Mouse (Mus musculus): ENCODE measurements around the gene Hipk2.

Gene Hipk2

DNA sequence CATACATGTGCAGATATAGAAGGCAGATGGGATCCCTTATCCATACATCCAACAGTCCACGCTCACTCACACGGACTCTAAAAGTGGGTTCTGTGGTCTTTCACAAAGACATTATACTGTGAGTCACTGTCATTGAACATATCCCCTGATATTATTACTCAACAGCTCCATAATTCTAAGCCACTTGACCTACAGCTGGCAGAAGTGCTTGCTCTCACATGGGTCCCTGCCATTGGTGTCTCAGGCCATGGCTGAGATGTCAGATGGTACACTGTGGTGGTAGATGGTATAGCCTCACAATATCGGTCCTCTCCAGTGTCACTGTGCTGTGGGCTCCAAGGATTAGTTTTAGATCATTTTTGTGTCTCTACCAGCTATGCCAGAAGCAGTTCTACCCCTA, 42.2 kb downstream of the Hipk2 start:
- no peak for DNase-seq (ENCODE audit: low read depth, low spot score)

DNA sequence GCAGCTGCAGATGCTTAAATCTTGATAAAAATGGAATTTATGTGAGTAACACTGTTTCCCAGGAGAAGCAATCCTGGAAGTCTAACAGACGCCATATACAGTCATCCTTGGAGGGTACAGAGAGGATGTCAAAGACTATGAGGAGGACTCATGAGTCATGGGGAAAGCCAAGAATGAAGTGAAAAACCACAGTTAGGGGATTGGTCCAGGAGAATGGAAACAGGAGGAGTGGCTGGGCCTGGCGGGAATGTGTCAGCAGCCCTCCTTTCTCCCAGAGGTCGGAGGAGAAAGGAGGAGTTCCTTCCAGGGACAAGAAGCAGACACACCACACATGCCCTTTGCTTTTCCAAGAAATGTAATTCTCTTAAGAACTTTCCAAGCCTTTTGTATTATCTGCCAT, 46.5 kb downstream of the Hipk2 start:
- no peak for DNase-seq (ENCODE audit: low read depth, low spot score)

DNA sequence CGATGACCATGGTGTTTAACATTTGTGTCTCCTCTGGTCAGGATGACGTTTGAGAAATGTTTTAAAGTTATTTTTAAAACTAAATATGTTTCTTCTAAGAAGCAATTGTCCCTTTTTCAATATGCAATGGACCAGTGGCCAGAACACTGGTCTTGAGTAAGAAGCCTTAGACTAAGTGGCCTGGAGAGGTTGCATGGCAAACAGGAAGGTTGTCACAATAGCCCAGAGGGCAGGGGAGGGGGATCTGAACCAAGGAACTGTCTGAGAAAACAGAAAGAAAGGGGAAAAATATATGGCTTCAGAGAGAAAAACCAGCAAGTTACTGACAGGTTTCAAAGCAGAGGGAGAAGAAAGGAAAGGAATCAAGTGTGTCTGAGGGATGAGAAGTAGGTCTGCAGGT, 47.8 kb downstream of the Hipk2 start:
- no peak for DNase-seq (ENCODE audit: low read depth, low spot score)

DNA sequence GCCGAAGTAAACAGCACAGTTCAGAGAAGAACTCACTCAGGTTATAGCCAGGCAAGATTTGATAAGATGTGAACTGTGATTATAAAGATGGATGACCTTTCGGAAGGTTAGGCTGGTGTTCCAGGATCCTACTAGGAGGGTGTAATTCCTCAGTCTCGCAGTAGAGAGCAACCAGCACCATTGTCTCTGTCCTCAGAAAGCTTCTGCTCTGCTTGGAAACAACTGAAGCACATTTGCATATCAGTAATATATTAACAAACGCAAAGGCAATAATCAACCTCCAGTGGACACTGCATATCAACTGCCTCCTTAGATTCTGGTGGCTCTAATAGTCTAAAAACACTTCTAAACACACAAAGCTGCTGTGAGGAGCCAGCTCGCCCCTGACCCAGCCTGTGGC, 48.5 kb downstream of the Hipk2 start:
- DNase-seq (ENCODE audit: low read depth, low spot score) = no peak

DNA sequence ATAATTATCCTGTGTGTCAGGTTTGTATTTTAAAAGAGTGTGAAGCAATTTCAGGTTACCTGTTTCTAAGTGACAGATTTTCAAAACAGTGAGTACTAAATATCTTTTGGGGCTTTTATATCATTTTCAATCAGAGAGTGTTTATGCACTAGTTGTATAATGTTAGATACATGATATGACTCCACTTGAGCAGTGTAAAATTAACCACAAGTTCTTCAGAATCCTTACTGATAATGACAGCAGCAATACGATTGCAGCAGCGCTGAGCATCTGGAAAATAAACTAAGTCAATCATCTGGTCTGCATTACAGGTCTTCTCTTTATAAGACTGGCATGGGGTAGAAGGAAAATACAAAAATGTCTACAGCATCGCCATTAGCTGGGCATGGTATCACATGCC, 49.1 kb downstream of the Hipk2 start:
- DNase-seq (ENCODE audit: low read depth, low spot score) = no peak

DNA sequence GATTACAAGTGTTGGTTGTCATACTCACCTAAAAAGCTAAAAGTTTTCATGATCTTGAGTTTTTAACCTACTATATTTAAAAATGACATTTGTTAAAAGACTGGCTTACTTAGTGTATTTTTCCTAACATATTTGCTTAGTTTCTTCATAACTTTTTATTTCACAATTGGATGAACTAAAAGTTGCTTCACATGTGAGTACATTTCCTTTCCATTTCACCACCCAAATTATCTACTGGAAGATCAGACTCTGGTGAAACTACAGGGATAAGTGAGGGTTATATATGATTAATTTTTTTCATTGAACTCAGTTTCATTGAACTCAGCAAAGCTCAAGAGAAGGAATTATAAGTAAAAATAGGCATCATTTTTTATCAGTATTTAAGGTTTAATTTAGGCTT, 50.1 kb downstream of the Hipk2 start:
- DNase-seq (ENCODE audit: low read depth, low spot score) = no peak

DNA sequence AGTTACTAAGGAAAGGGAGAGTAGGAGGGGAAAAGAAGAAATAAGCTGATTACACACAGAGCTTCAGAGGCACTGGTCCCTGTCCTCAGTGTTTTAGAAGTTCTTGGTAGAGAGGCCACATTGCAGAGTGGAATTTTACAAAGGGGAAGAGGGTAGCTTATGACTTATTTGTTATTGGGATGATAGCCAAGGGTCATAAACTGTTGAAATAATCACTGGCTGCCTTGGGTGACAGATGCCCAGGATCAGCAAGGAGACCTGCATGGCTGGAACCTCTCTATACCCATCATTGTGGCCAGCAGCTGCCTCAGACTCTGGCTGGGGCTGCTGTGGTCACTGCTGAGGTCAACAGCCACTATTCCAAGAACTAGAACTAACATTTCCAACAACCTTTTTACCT, 52.1 kb downstream of the Hipk2 start:
- DNase-seq (ENCODE audit: low read depth, low spot score) = no peak

DNA sequence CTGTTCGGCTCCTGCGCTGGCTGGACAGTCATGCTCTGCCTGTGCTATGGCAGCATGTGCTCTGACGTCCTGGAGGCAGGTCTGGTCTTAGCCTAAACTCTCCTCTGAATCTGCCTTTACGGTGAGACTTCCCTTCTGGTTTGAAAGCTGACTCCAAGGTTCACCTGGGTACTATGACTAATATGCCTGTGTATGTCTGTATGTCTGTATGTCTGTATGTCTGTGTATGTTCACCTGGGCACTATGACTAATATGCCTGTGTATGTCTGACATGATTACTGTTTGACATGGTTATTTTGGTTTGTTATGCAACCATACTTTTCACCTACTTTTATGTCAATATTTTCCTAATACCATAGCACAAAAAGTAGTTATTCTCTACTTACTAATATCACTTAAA, 52.8 kb downstream of the Hipk2 start:
- no peak for DNase-seq (ENCODE audit: low read depth, low spot score)

DNA sequence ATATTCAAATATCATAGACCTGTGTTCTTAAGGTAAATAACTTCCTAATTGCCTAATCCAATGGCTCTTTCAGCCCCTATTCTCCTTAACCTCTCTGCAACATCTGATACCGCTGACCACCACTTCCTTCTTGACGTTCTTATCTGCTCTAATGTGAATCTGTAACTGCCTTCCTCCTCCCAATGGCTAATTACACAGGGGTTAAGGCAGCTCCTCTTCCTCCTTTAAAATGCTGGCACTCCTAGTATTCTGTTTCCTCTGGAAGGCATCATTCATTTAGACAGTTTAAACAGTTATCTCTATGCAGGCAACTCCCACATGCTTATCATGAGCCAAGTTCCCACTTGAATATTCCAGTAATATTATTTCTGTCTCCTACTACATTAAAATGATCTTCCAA, 54.3 kb downstream of the Hipk2 start:
- DNase-seq (ENCODE audit: low read depth, low spot score) = no peak

DNA sequence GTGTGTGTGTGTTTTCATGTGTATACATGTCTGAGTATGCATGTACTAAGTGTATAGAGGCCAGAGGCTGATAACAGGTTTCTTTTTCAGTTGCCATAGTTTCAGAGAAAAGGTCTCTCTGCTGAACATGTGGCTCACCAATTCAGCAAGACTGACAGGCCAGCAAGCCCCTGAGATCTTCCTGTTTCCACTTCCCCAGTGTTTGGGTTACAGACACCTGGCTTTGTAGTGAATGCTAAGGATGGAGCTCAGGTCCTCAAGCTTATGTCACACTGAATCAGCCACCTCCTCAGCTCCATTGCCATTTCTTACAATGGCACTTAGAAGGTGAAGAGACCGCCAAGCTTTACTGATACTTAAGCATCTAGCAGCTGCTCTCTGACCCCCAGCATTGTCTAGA, 55.1 kb downstream of the Hipk2 start:
- no peak for DNase-seq (ENCODE audit: low read depth, low spot score)

DNA sequence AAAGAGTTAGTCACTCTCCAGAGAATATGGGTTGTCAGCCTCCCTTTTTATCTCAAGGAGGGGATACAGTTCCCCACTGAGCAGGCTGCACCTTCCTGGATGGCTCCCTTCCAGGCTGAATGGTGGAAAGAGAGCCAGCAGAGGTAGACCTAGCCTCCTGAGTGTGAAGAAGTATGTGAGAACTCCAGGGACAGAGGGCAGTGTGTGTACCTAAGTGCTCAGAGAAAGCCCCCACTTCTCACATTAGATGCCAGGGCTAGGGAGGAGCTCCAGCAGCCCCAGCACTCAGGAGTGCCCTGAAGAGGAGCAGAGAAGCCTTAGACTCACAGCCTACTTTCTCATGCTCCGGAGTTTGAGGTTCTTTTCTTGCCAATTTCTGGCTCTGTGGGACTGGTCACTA, 59.7 kb downstream of the Hipk2 start:
- no peak for DNase-seq (ENCODE audit: low read depth, low spot score)

DNA sequence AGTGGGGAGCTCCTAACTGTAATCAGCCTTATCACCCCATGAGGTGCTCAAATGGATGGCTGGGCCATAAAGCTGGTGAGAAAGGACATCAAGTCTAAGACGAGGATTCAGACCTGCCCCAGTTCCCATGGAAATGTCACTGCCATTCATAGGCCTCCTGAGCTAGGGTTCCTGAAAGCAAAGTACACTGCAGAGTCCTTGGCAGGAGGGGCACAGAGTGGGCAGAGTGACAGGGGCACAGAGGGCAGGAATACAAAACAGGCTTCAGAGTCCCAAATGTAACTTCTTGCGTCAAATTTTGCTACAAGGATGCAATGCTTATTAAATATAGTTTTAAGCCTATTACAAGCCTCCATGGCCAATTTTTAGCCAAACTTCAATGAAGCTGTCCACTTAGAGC, 60.4 kb downstream of the Hipk2 start:
- DNase-seq (ENCODE audit: low read depth, low spot score) = no peak

DNA sequence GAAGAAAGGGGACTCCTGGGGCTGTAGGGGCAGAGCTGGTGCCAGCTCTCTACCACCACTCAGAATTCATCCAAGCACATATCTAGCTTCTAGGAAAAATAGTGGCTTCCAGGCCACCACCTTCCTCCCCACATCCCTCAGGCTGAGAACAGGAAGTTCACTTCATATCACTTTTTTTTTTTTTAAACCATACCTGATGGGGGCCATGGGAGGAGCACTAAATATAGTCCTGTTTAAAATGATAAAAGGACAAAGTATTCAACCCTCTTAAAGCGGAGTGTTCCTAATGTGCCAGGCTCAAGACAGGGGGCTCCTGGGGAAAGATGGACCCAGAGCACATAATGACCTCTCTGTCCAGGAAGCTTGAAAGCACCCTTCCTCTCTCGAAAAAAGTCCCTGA, 61.3 kb downstream of the Hipk2 start:
- DNase-seq (ENCODE audit: low read depth, low spot score) = no peak

DNA sequence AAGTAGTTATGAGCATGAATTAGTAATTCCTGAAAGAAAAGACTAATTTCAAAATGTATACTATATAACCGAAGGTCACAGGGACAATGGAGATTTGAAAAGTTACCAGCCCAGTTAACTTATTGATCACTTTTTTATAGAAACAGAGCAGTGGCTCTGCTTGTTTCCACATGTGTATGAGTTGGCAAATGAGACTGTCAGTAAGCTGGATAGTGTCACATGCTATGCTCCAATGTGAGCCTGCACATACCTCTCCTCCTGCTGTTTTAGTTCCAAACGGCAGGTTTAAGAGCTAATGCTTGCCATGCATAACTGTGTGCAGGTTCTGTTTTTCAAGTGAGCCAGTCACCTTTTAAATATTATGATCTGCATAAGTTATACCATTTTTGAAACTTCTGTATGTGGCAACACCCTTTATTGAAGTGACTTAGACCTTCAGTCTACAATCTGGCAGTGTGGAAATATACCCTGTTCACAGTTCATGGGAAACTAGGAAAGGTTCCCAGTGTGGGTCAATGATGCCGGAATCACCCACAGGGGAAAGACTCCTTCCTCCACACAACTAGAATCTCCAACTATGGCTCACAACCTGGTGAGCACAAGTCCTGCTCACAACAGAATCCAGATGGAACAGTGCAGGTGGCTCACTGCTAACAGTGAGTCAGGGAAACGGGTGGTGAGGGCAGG, 64.4 kb downstream of the Hipk2 start:
- no peak for DNase-seq (ENCODE audit: low read depth, low spot score)

DNA sequence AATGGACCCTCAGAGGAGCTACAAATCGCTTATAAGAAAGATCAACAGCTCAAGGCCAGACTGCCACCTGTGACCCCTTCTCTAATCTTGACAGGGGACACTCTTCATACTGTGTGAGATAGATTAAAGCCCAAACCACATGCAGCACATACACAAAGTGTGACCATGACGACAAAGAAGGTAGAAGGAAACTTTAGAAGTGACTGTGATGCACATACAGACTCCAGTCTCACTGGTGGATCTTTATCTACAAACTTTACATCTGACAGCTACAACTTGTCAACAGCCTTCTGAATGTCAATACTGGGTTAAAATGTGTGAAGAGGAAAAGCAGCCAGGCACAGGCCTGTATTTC, 65.9 kb downstream of the Hipk2 start:
- no peak for DNase-seq (ENCODE audit: low read depth, low spot score)

DNA sequence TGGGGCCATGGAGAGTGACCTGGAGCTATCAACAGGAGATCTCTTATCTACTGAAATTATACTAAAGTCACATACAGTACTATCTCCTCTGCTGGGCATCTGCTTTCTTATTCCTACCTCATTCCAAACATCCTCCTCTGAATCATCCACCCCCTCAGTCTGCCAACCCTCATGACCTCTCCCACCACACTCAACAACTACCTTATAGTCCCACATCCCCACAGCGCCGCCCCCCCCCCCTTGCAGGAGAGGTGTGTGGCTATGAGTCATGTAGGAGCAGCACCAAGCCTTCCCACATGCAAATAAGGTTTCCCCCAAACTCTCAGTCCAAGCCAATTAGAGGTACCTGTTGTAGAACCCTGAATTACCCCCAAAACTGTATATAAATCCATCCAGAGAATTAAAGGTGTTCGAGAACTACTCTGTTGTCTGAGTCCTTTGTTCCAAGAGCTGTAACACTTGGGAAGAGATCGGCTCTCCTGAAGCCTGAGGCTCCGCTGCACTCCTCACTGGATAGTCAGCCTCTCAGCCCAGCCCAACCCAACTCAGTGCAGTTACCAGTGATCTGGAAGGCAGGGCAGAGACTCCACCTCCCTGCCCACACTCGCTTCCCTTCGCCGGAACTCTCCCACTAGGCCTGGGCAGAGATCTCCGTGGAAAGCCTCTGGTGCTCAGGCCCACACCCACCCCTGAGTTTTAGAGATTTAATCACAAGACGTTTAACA, 66.4 kb downstream of the Hipk2 start:
- DNase-seq (ENCODE audit: low read depth, low spot score) = no peak

DNA sequence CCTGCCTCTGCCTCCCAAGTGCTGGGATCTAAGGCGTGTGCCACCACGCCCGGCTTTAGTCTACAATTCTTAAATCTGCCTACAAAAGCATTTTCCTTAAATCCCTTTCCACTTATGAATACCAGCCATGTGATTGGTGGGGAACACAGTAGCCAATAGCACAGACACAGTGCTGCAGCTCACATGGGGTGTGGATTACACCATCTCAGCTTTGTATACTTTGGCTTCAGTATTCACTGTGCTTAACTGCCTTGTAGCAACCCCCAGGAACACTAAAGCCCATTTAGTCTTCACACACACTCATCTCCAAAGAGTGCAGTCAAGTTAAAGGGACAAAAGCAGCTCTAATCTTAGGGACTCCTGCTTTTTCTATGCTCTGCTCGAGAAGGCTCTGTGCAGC, 67.6 kb downstream of the Hipk2 start:
- no peak for DNase-seq (ENCODE audit: low read depth, low spot score)

DNA sequence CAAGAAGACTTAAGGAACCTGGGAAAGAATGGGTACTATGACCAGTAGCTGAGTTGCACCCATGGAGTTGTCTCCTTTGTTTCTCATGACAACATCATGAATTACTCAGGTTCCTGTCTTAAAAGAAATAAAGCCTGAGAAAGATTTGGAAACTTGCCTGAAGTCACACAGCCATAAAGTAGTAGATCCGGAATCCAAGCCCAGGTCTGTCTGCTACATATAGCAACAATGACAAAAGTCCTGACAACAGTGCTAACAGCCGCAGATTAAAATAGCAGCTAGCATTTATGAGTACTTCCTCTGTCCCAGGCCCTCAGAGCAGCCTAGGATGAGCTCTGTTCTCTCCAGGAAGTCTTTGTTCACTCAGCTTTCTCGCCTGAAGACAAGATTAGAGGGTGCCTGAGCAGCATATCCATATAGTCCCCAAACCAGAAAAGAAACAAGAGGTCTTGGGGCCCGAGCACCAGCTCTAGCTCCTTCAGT, 69.0 kb downstream of the Hipk2 start:
- no peak for DNase-seq (ENCODE audit: low read depth, low spot score)

DNA sequence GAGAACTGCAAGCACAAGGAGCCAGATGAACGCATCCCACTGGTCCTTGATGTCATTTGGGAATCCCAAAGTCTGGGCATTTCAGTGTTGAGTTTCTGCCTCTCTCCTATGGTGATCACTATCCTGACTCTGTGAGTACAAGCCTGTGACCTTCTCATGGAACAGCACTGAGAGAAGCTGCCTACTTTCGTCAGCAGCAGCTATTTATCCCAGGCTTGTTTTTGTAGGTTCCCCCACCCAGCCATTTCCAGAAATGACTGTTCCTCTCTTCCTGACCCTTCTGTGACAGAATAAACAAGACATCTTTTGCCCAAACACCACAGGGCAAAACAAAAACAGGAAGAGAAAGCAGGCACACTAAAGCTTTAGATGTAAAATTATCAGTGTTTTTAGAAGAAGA, 70.4 kb downstream of the Hipk2 start:
- no peak for DNase-seq (ENCODE audit: low read depth, low spot score)

DNA sequence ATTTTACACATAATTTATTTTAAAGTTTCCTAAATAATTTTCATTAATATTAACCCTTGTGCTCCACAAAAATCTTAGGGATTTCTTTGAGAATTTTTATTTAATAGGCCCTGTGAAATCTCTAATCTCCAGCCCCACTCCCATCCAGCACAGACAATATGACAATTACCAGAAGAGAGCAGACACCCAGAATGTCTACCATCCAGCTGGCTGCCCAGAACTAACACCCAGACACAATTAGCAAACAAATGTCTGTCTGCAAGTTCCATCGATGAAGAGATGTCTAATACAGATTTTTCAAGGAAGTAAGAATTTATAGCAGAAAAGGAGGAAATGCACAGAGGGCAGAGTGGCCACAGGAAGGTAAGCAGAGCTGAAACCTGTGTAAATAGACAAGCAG, 74.7 kb downstream of the Hipk2 start:
- no peak for DNase-seq (ENCODE audit: low read depth, low spot score)

DNA sequence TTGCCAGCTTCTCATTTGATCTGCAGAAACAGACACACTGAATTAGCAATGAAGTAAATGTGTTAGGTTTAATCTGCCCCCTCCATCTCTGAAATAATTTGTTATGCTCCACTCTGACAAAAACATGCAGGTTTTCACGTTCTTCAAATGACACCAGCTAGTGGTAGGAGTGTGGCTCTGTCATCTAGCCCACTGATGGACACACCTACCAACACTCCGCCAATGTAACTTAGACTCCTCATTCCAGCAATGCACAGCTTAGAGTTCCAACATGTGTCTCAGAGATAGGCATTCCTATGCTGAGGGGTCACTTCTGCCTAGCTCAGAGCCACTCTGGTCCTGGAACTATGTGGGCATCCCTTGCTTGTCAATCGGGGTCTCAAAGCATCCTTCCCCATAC, 78.4 kb downstream of the Hipk2 start:
- no peak for DNase-seq (ENCODE audit: low read depth, low spot score)

DNA sequence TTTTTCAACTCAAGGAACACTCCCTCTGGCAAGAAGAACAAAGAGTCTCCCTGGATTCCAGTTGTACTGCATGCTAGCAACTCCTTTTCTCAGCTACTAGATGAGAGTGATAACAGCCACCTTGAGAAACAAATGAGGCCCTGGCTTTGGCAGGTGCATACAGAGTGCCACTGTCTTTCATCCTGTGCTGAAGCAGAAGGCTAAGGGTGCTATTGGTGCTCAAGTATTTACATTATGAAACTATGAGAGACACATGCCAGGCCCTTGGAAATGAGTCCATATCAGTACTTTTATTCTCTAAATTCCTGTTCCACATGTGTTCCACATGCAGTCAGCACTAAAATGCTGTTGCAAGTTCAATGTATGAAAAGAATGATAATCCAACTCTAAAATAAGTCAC, 79.0 kb downstream of the Hipk2 start:
- DNase-seq (ENCODE audit: low read depth, low spot score) = no peak

DNA sequence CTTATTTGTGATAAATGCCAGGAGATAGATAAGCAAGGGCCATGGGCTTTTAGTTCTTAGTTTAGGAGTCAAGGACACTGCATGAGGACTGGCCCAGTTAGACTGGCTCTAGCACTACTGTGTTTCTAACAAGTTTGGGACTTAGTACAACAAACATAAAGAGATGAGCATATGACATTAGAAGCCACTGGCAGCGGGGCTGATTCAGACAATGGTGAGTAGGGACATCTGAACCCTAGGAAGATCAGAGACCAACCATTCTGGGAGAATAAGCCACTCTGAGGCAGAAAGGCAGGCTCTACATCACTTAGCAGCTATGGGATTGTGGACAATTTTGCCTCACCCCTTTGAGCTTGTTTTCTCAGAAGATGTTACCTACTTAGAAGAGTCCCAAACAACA, 79.6 kb downstream of the Hipk2 start:
- DNase-seq (ENCODE audit: low read depth, low spot score) = no peak

All from forelimb bud, embryonic 11.5 days (tissue).